Mouse (Mus musculus): ENCODE measurements around the gene Iqcn. TPM values are rescaled to one million over a fixed set of nuclear protein-coding genes. Genes with fewer than 3 reads are reported as not detected.

Gene Iqcn
- under 1 TPM in 1 of 2 experiments, not detected in 1; 0.07 TPM for polyA plus RNA-seq (2017; shearing (Covaris generic))

GRCm38 (mm10) chr8:70703287-70703686, at the start of gene Iqcn:
TSS of gene Iqcn (plus strand) at chr8:70703457.
- no peak for ATAC-seq

- ATAC-seq: no peak
Observed at GRCm38 (mm10) chr8:70654121-70654520, 49.1 kb upstream of the Iqcn start.

GRCm38 (mm10) chr8:70655469-70655868, 47.8 kb upstream of the Iqcn start:
- no peak for ATAC-seq

GRCm38 (mm10) chr8:70656193-70656790, 47.0 kb upstream of the Iqcn start:
- ATAC-seq: no peak

GRCm38 (mm10) chr8:70657214-70657613, 46.0 kb upstream of the Iqcn start:
- no peak for ATAC-seq

- no peak for ATAC-seq
Observed at GRCm38 (mm10) chr8:70657739-70658138, 45.5 kb upstream of the Iqcn start.

GRCm38 (mm10) chr8:70658897-70659603, 44.2 kb upstream of the Iqcn start:
- ATAC-seq: peak; percentile 42

- peak; percentile 76 for ATAC-seq
Observed at GRCm38 (mm10) chr8:70659604-70660272, 43.5 kb upstream of the Iqcn start.

GRCm38 (mm10) chr8:70660273-70660725, 43.0 kb upstream of the Iqcn start, which contains the start of gene Pgpep1:
TSS of gene Pgpep1 (minus strand) at chr8:70660388.
- peak; percentile 22 for ATAC-seq

- ATAC-seq: no peak
Observed at GRCm38 (mm10) chr8:70663691-70664090, 39.6 kb upstream of the Iqcn start.

- ATAC-seq: no peak
Observed at GRCm38 (mm10) chr8:70664631-70665030, 38.6 kb upstream of the Iqcn start.

- ATAC-seq: no peak
Observed at GRCm38 (mm10) chr8:70665599-70665998, 37.7 kb upstream of the Iqcn start.

GRCm38 (mm10) chr8:70667071-70667470, 36.2 kb upstream of the Iqcn start:
- ATAC-seq: no peak

GRCm38 (mm10) chr8:70671615-70672324, 31.5 kb upstream of the Iqcn start:
- no peak for ATAC-seq

GRCm38 (mm10) chr8:70672325-70673078, 30.8 kb upstream of the Iqcn start:
- no peak for ATAC-seq

GRCm38 (mm10) chr8:70673079-70673856, 30.0 kb upstream of the Iqcn start, which contains the start of gene Lsm4:
TSS of gene Lsm4 (plus strand) at chr8:70673248.
- peak; percentile 90 for ATAC-seq

- no peak for ATAC-seq
Observed at GRCm38 (mm10) chr8:70674109-70674508, 29.1 kb upstream of the Iqcn start.

- no peak for ATAC-seq
Observed at GRCm38 (mm10) chr8:70674716-70675115, 28.5 kb upstream of the Iqcn start.

GRCm38 (mm10) chr8:70675336-70675735, 27.9 kb upstream of the Iqcn start:
- ATAC-seq: peak; percentile 51

- ATAC-seq: no peak
Observed at GRCm38 (mm10) chr8:70677451-70678080, 25.7 kb upstream of the Iqcn start.

GRCm38 (mm10) chr8:70678679-70679078, 24.6 kb upstream of the Iqcn start:
- ATAC-seq: no peak
